Mouse (Mus musculus): ENCODE results near the gene Gapdh. TPM values are rescaled to one million over a fixed set of nuclear protein-coding genes. Genes with fewer than 3 reads are reported as not detected.

Gapdh gene
- 206 TPM for polyA plus RNA-seq (2014; fragmentation: Illumina TruSeq; extraction: RNeasy Lipid Tissue Mini Kit (QIAGEN cat#74804); ENCODE audit: low read depth, low replicate concordance)

GRCm38 (mm10) chr6:125166051-125166751, at the start of gene Gapdh:
TSS of gene Gapdh (minus strand) at chr6:125166467.

DNA sequence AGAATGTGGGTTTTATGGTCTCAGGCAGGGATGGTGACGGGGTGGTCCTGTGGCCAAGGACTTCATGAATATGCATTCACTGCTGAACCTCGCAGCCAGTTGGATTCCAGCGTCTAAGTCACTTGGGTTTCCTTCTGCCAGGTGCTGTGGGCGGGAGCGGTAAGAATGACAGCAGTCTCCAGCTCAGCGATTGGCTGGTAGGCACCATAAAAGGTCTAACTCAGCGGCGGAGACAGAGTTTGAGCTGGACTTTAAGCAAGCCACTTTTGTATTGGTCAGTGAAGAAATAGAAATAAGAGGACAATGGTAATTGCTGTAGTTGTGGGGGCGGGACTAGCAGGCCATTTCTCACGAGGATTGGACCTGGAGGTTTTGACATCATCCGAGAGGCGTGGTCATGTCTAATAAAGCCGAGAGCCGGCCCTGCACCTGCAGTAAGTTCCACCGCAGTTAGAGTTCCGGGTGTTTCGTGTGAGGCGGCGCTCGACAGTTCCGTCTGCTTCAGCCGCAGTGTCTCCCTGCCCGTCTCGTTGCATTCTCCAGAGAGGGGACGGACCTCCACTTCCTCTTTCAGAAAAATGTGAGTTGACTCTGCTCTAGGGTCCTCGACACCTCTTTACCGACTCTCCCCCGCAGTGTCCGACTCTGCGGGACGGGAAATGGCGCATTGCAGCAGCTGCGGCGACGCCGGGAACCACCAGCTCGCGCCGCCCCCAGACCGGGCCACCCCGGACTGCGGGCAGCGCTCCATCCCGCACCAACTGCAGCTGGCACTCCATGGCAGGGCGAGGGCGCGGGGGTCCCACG, 49.1 kb upstream of the Gapdh start, which contains the start of gene Vamp1:
Gene Vamp1 (plus strand): TSS at position 404 of the 807 bp plus-strand sequence.

DNA sequence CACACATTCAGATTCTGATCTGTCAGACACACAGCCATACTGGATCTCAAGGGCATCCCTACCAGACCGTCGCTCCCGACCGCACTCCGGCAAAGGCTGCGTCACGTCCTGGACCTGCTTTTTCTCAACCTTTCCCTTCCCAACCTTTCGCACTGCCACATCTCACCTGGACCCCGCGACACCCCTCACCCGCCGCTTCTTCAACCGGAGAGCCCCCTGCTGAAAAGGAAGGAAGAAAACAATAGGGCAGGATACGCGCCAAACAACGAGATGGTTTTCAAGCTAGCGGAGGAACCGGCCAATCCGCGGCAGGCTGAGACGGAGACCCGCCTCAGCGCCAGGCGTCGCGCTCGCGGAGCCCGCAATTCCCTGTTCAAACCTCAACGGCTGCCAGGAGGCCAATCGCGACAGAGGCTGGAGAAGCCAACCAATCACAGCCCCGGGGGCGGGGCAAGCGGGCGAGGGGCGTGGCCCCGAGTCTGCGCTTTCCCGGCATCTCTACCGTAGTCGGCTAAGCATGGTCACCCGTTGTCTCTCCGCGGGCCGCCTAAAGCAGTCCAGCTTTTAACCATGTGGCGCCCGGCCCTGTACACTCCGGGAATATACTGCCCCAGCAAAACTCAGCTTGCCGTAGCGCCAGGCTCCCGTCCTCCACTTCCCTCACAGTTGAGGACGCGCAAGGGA, 25.2 kb upstream of the Gapdh start, which contains the start of the genes Ncapd2 and Mrpl51:
Gene Ncapd2 (minus strand): TSS at position 370 of the 684 bp plus-strand sequence.
Gene Mrpl51 (plus strand): TSS at position 470 of the 684 bp plus-strand sequence.

DNA sequence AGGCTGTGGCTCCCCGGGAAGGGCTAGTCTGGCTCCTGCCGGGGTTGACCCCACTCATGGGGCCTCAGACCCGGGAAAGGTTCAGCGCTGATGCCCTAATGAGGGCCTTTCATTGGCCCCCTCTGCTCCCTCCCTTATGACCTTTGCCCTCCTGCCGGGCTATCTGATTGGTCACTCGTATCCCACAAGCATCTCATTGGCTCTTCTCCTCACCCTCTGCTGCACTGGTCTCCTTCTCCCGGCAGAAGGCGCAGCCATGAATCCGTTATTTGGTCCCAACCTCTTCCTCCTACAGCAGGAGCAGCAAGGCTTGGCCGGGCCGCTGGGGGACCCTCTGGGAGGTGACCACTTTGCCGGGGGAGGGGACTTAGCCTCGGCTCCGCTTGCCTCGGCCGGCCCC, 21.3 kb downstream of the Gapdh start, which contains the start of gene Iffo1:
Gene Iffo1 (plus strand): TSS at position 241 of the 400 bp plus-strand sequence.

GRCm38 (mm10) chr6:125131302-125132156, 34.7 kb downstream of the Gapdh start, which contains the start of gene Nop2:
TSS of gene Nop2 (plus strand) at chr6:125131909.

Other genes with a start within 250 kb of the Gapdh start
- 344 TPM for gene Ptms, start 246.4 kb downstream of the Gapdh start, polyA plus RNA-seq (2014; fragmentation: Illumina TruSeq; extraction: RNeasy Lipid Tissue Mini Kit (QIAGEN cat#74804); ENCODE audit: low read depth, low replicate concordance)
- gene Mlf2, start 235.1 kb downstream of the Gapdh start, polyA plus RNA-seq (2014; fragmentation: Illumina TruSeq; extraction: RNeasy Lipid Tissue Mini Kit (QIAGEN cat#74804); ENCODE audit: low read depth, low replicate concordance) = 16.7 TPM
- 16.8 TPM for gene Cops7a, start 200.9 kb downstream of the Gapdh start, polyA plus RNA-seq (2014; fragmentation: Illumina TruSeq; extraction: RNeasy Lipid Tissue Mini Kit (QIAGEN cat#74804); ENCODE audit: low read depth, low replicate concordance)
- not detected for gene Pianp, start 169.8 kb downstream of the Gapdh start, polyA plus RNA-seq (2014; fragmentation: Illumina TruSeq; extraction: RNeasy Lipid Tissue Mini Kit (QIAGEN cat#74804); ENCODE audit: low read depth, low replicate concordance)
- 11.4 TPM for gene Zfp384, start 157.3 kb downstream of the Gapdh start, polyA plus RNA-seq (2014; fragmentation: Illumina TruSeq; extraction: RNeasy Lipid Tissue Mini Kit (QIAGEN cat#74804); ENCODE audit: low read depth, low replicate concordance)
- gene Ing4, start 126.7 kb downstream of the Gapdh start, polyA plus RNA-seq (2014; fragmentation: Illumina TruSeq; extraction: RNeasy Lipid Tissue Mini Kit (QIAGEN cat#74804); ENCODE audit: low read depth, low replicate concordance) = 11.2 TPM
- gene Acrbp, start 116.8 kb downstream of the Gapdh start, polyA plus RNA-seq (2014; fragmentation: Illumina TruSeq; extraction: RNeasy Lipid Tissue Mini Kit (QIAGEN cat#74804); ENCODE audit: low read depth, low replicate concordance) = 0.90 TPM
- not detected for gene Lpar5, start 98.5 kb downstream of the Gapdh start, polyA plus RNA-seq (2014; fragmentation: Illumina TruSeq; extraction: RNeasy Lipid Tissue Mini Kit (QIAGEN cat#74804); ENCODE audit: low read depth, low replicate concordance)
- gene Chd4, start 70.5 kb downstream of the Gapdh start, polyA plus RNA-seq (2014; fragmentation: Illumina TruSeq; extraction: RNeasy Lipid Tissue Mini Kit (QIAGEN cat#74804); ENCODE audit: low read depth, low replicate concordance) = 23.4 TPM
- 1.1 TPM for gene Nop2, start 34.6 kb downstream of the Gapdh start, polyA plus RNA-seq (2014; fragmentation: Illumina TruSeq; extraction: RNeasy Lipid Tissue Mini Kit (QIAGEN cat#74804); ENCODE audit: low read depth, low replicate concordance)
- 1.5 TPM for gene Iffo1, start 21.2 kb downstream of the Gapdh start, polyA plus RNA-seq (2014; fragmentation: Illumina TruSeq; extraction: RNeasy Lipid Tissue Mini Kit (QIAGEN cat#74804); ENCODE audit: low read depth, low replicate concordance)
- 0.34 TPM for gene Ncapd2, start 25.2 kb upstream of the Gapdh start, polyA plus RNA-seq (2014; fragmentation: Illumina TruSeq; extraction: RNeasy Lipid Tissue Mini Kit (QIAGEN cat#74804); ENCODE audit: low read depth, low replicate concordance)
- 76.4 TPM for gene Mrpl51, start 25.3 kb upstream of the Gapdh start, polyA plus RNA-seq (2014; fragmentation: Illumina TruSeq; extraction: RNeasy Lipid Tissue Mini Kit (QIAGEN cat#74804); ENCODE audit: low read depth, low replicate concordance)
- gene Vamp1, start 49.1 kb upstream of the Gapdh start, polyA plus RNA-seq (2014; fragmentation: Illumina TruSeq; extraction: RNeasy Lipid Tissue Mini Kit (QIAGEN cat#74804); ENCODE audit: low read depth, low replicate concordance) = 2.5 TPM
- 4.5 TPM for gene Tapbpl, start 65.4 kb upstream of the Gapdh start, polyA plus RNA-seq (2014; fragmentation: Illumina TruSeq; extraction: RNeasy Lipid Tissue Mini Kit (QIAGEN cat#74804); ENCODE audit: low read depth, low replicate concordance)
- not detected for gene Cd27, start 70.5 kb upstream of the Gapdh start, polyA plus RNA-seq (2014; fragmentation: Illumina TruSeq; extraction: RNeasy Lipid Tissue Mini Kit (QIAGEN cat#74804); ENCODE audit: low read depth, low replicate concordance)
- gene Tuba3a, start 119.6 kb upstream of the Gapdh start, polyA plus RNA-seq (2014; fragmentation: Illumina TruSeq; extraction: RNeasy Lipid Tissue Mini Kit (QIAGEN cat#74804); ENCODE audit: low read depth, low replicate concordance) = not detected
- 2.3 TPM for gene Ltbr, start 147.4 kb upstream of the Gapdh start, polyA plus RNA-seq (2014; fragmentation: Illumina TruSeq; extraction: RNeasy Lipid Tissue Mini Kit (QIAGEN cat#74804); ENCODE audit: low read depth, low replicate concordance)
- 4.1 TPM for gene Scnn1a, start 154.2 kb upstream of the Gapdh start, polyA plus RNA-seq (2014; fragmentation: Illumina TruSeq; extraction: RNeasy Lipid Tissue Mini Kit (QIAGEN cat#74804); ENCODE audit: low read depth, low replicate concordance)
- gene Tnfrsf1a, start 182.9 kb upstream of the Gapdh start, polyA plus RNA-seq (2014; fragmentation: Illumina TruSeq; extraction: RNeasy Lipid Tissue Mini Kit (QIAGEN cat#74804); ENCODE audit: low read depth, low replicate concordance) = 8.7 TPM
- gene Plekhg6, start 214.3 kb upstream of the Gapdh start, polyA plus RNA-seq (2014; fragmentation: Illumina TruSeq; extraction: RNeasy Lipid Tissue Mini Kit (QIAGEN cat#74804); ENCODE audit: low read depth, low replicate concordance) = 0.32 TPM

Measured in liver, adult 10 weeks (tissue).